ENCODE assay signal across 8 mouse cellular contexts in the genomic region with DNA sequence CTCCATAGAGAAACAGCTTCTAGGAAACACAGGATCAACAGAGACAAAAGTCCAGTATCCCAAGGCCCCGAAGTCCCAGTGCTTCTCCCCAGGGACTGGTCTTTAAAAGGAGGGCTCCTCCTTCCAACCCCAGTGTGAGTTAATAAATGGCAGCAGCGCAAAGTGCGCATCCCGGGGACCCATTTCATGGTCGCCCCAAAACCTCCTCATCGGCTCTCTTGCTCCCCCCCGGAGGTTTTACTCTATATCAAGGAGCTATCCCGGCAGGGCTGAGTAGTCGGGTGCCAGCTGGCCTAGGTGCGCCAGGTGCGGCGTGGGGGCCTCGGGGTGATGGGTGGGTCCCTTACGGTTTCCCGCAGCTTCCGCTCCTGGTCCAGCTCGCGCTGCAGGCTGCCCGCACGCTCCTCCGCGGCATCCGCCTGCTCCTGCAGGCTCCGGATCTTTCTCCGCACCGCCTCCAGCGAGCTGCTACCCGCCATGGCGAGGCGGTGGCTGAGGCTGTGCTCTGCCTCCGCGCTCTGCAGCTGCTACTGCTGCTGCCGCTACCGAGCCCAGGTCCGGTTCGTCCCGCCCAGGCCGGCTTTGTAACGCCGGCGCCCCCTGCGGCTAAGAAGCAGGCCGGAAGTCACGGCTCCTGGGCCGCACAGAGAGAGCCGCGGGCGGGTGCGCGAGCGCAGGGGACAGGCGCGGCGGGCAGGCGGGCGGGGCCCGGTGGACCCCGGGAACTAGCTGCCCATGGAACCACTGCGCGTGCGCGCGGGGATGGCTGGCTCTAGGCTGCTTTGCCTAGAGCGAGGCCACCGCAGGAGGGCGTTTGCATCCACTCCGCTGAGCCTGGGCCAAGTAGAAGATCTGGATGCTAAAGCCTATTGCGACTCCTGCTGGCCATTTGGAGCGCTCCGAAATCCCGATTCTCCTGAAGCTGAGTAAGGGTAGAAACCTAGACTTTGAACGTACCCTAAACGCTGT. TPM values are rescaled to one million over a fixed set of nuclear protein-coding genes. Genes with fewer than 3 reads are reported as not detected.
DNase-seq lines count a peak whose midpoint lies in the region; ATAC-seq and TF ChIP-seq lines count a peak whose summit lies in the region.

No protein-coding gene starts in this region.

- H3K9ac ChIP-seq in CH12.LX (ENCODE audit: insufficient read depth, low read depth), result peak overlapping the region; percentile 80
- H3K9ac ChIP-seq in forebrain, embryonic 11.5 days (ENCODE audit: low read length), result peak overlapping the region; percentile 90
- H3K9ac ChIP-seq in heart, postnatal 0 days (replicated peaks; ENCODE audit: low read depth, low read length), result peak overlapping the region; percentile 98
- H3K9ac ChIP-seq in liver, embryonic 16.5 days (ENCODE audit: low read depth, low read length), result peak overlapping the region; percentile 93
- peak overlapping the region; percentile 94 for H3K9ac ChIP-seq in neural tube, embryonic 13.5 days

- peak overlapping the region; percentile 73 to 92 (median 74) for H3K4me3 ChIP-seq in CH12.LX (replicated peaks in 1 of 3; ENCODE audit: low read depth in 2 of 3, low read length in 2 of 3, poor library complexity in 1 of 3)
- peak overlapping the region; percentile 84 for H3K4me3 ChIP-seq in forebrain, embryonic 11.5 days (ENCODE audit: low read depth, low read length)
- peak overlapping the region; percentile 80 for H3K4me3 ChIP-seq in heart, postnatal 0 days (ENCODE audit: low read depth, low read length)
- peak overlapping the region; percentile 76 for H3K4me3 ChIP-seq in liver, embryonic 16.5 days (ENCODE audit: low read depth, low read length)
- peak overlapping the region; percentile 87 for H3K4me3 ChIP-seq in neural tube, embryonic 13.5 days
- H3K4me3 ChIP-seq in testis, adult 2 months (ENCODE audit: control insufficient read depth, low read depth, low read length), result peak overlapping the region; percentile 90

- under 1% methylated on average over 73 of the region's 73 CpGs for WGBS in forebrain, embryonic 11.5 days
- under 1% methylated on average over 69 of the region's 73 CpGs for WGBS in heart, postnatal 0 days
- under 1% methylated on average over 73 of the region's 73 CpGs for WGBS in liver, embryonic 16.5 days (ENCODE audit: insufficient replicate concordance)
- under 1% methylated on average over 72 of the region's 73 CpGs for WGBS in neural tube, embryonic 13.5 days

- H3K36me3 ChIP-seq in CH12.LX (replicated peaks in 1 of 2; ENCODE audit: control insufficient read depth in 1 of 2, insufficient read depth in 1 of 2, low read length in 1 of 2), result peaks cover 0 to 18% of the 10 kb centered on the region in 2 experiments
- H3K36me3 ChIP-seq in forebrain, embryonic 11.5 days (ENCODE audit: control insufficient read depth, insufficient read depth, low read length), result no peaks in the 10 kb centered on the region; the same call in 1 of the 2 replicates
- H3K36me3 ChIP-seq in heart, postnatal 0 days (replicated peaks; ENCODE audit: control insufficient read depth, insufficient read depth, low read length), result peaks cover 47% of the 10 kb centered on the region
- H3K36me3 ChIP-seq in liver, embryonic 16.5 days (ENCODE audit: control insufficient read depth, insufficient read depth), result no peaks in the 10 kb centered on the region
- no peaks in the 10 kb centered on the region for H3K36me3 ChIP-seq in neural tube, embryonic 13.5 days
- no peaks in the 10 kb centered on the region for H3K36me3 ChIP-seq in testis, adult 2 months (ENCODE audit: control insufficient read depth, insufficient read depth, low read length)

- TF ChIP-seq POLR2A in CH12.LX (IDR thresholded peaks at IDR 0.05; ENCODE audit: low read depth, low read length), result peak; percentile 72
- TF ChIP-seq POLR2A in testis, adult 2 months (IDR thresholded peaks at IDR 0.05; ENCODE audit: control insufficient read depth, low read depth, low read length), result peak; percentile 51; the same call in 1 of the 2 replicates

- H3K79me2 ChIP-seq in CH12.LX (replicated peaks; ENCODE audit: control insufficient read depth, extremely low read depth, insufficient read depth, poor library complexity, severe bottlenecking), result peaks cover 2% of the 10 kb centered on the region; the same call in 1 of the 2 replicates

- H3K27me3 ChIP-seq in CH12.LX (replicated peaks), result no peaks in the 10 kb centered on the region
- peaks cover 13% of the 10 kb centered on the region for H3K27me3 ChIP-seq in forebrain, embryonic 11.5 days (ENCODE audit: control insufficient read depth, insufficient read depth, low read length)
- no peaks in the 10 kb centered on the region for H3K27me3 ChIP-seq in heart, postnatal 0 days (ENCODE audit: control insufficient read depth, insufficient read depth, low read length)
- peaks cover 41% of the 10 kb centered on the region for H3K27me3 ChIP-seq in liver, embryonic 16.5 days (ENCODE audit: control insufficient read depth, insufficient read depth, low read depth, low read length)
- H3K27me3 ChIP-seq in neural tube, embryonic 13.5 days, result peaks cover 38% of the 10 kb centered on the region
- H3K27me3 ChIP-seq in testis, adult 2 months (ENCODE audit: control insufficient read depth, insufficient read depth, low read length), result no peaks in the 10 kb centered on the region

- H3K4me2 ChIP-seq in CH12.LX (ENCODE audit: insufficient read depth, low read depth, poor library complexity, severe bottlenecking), result peak overlapping the region; percentile 92
- peak overlapping the region; percentile 78 for H3K4me2 ChIP-seq in forebrain, embryonic 11.5 days (ENCODE audit: low read depth, low read length, severe bottlenecking)
- H3K4me2 ChIP-seq in heart, postnatal 0 days (ENCODE audit: low read depth, low read length), result peak overlapping the region; percentile 77
- peak overlapping the region; percentile 74 for H3K4me2 ChIP-seq in liver, embryonic 16.5 days (ENCODE audit: low read depth, low read length)
- H3K4me2 ChIP-seq in neural tube, embryonic 13.5 days, result peak overlapping the region; percentile 75

- DNase-seq in CH12.LX (ENCODE audit: extremely low read depth), result peak; percentile 98
- DNase-seq in c-Kit-positive CD71-positive TER-119-negative erythroid progenitor cells, embryonic 14.5 days (ENCODE audit: low read depth), result peak; percentile 99
- peak; percentile 100 for DNase-seq in forebrain, embryonic 11.5 days (ENCODE audit: low spot score)
- peak; percentile 97 for DNase-seq in heart, postnatal 0 days (ENCODE audit: low spot score)
- peak; percentile 100 for DNase-seq in kidney, postnatal 4 days

- dilution Hi-C loops in CH12.LX (cut with MboI; ENCODE audit: extremely low pct_ligation_motif_present, extremely low pct_unique_long_range_greater_than_20kb, low sequenced_read_pairs), result no loop called here

- H3K4me1 ChIP-seq in CH12.LX (ENCODE audit: control insufficient read depth in 1 of 2, insufficient read depth in 2 of 2), result peaks cover 8 to 46% of the 10 kb centered on the region in 2 experiments; a peak in 3 of 4 replicates
- H3K4me1 ChIP-seq in forebrain, embryonic 11.5 days (replicated peaks; ENCODE audit: control insufficient read depth, insufficient read depth, low read length), result peaks cover 27% of the 10 kb centered on the region
- H3K4me1 ChIP-seq in heart, postnatal 0 days (ENCODE audit: control insufficient read depth, insufficient read depth), result peaks cover 33% of the 10 kb centered on the region
- H3K4me1 ChIP-seq in liver, embryonic 16.5 days (ENCODE audit: control insufficient read depth, low read depth, low read length), result peaks cover 44% of the 10 kb centered on the region
- peaks cover 66% of the 10 kb centered on the region for H3K4me1 ChIP-seq in neural tube, embryonic 13.5 days (replicated peaks)
- peaks cover 8% of the 10 kb centered on the region for H3K4me1 ChIP-seq in testis, adult 2 months (ENCODE audit: control insufficient read depth, insufficient read depth, low read length)

- in situ Hi-C loops in CH12.LX (cut with MboI; ENCODE audit: low pct_ligation_motif_present, low pct_unique_long_range_greater_than_20kb, low sequenced_read_pairs), result loop anchor here (5.0 to 10.0 kb wide), 4 partner anchors 41 to 221 kb away; no protein-coding TSS in a partner anchor

- H3K9me3 ChIP-seq in CH12.LX (replicated peaks; ENCODE audit: low read length), result no peaks in the 10 kb centered on the region
- no peaks in the 10 kb centered on the region for H3K9me3 ChIP-seq in forebrain, embryonic 11.5 days (ENCODE audit: control insufficient read depth, low read length)
- H3K9me3 ChIP-seq in heart, postnatal 0 days (replicated peaks; ENCODE audit: control insufficient read depth, low read length), result no peaks in the 10 kb centered on the region
- H3K9me3 ChIP-seq in liver, embryonic 16.5 days (replicated peaks; ENCODE audit: control insufficient read depth, low read length), result no peaks in the 10 kb centered on the region
- no peaks in the 10 kb centered on the region for H3K9me3 ChIP-seq in neural tube, embryonic 13.5 days

- peak overlapping the region; percentile 58 for H3K27ac ChIP-seq in CH12.LX (ENCODE audit: insufficient read depth, low read depth)
- H3K27ac ChIP-seq in forebrain, embryonic 11.5 days (ENCODE audit: low read depth, low read length), result peak overlapping the region; percentile 86
- peak overlapping the region; percentile 97 for H3K27ac ChIP-seq in heart, postnatal 0 days (ENCODE audit: low read depth)
- peak overlapping the region; percentile 92 for H3K27ac ChIP-seq in liver, embryonic 16.5 days (ENCODE audit: low read length)
- peak overlapping the region; percentile 98 for H3K27ac ChIP-seq in neural tube, embryonic 13.5 days (replicated peaks)
- H3K27ac ChIP-seq in testis, adult 2 months (ENCODE audit: control insufficient read depth, insufficient read depth, low read depth, low read length), result peak overlapping the region; percentile 61; the same call in 1 of the 2 replicates

- peak; percentile 95 for TF ChIP-seq RAD21 in CH12.LX (IDR thresholded peaks at IDR 0.05; ENCODE audit: low read depth, low read length)

- peak; percentile 86 to 98 for TF ChIP-seq CTCF in CH12.LX (conservative IDR thresholded peaks at IDR 0.05 in 1 of 2, IDR thresholded peaks at IDR 0.05 in 1 of 2; ENCODE audit: low read depth in 2 of 2, low read length in 2 of 2)
- TF ChIP-seq CTCF in heart, postnatal 0 days (IDR thresholded peaks at IDR 0.05; ENCODE audit: low read depth), result peak; percentile 93
- TF ChIP-seq CTCF in testis, adult 2 months (IDR thresholded peaks at IDR 0.05; ENCODE audit: control insufficient read depth, insufficient read depth, insufficient replicate concordance, low read depth, low read length), result peak; percentile 78

- no peak for TF ChIP-seq EP300 in CH12.LX (IDR thresholded peaks at IDR 0.05; ENCODE audit: low read length)
- 0 out of 2 replicates have a peak, but pooled peaks have one; percentile 39 for TF ChIP-seq EP300 in heart, postnatal 0 days (IDR thresholded peaks at IDR 0.05; ENCODE audit: low read depth)

- peak; percentile 96 for ATAC-seq in forebrain, embryonic 11.5 days (replicated peaks; ENCODE audit: low FRiP score)
- ATAC-seq in heart, postnatal 0 days (ENCODE audit: insufficient read depth, low read depth), result peak; percentile 70
- peak; percentile 94 for ATAC-seq in liver, embryonic 16.5 days (ENCODE audit: low read depth)
- peak; percentile 94 for ATAC-seq in neural tube, embryonic 13.5 days (ENCODE audit: low read depth)

RNA-seq across cellular contexts. Expression of a gene that starts 5.7 kb away (rescaled TPM):
- total RNA-seq in CH12.LX (2012; rRNA removed) (34.6 and 34.9 TPM in 2 replicates), CH12.LX (2014; rRNA removed) (63.1 and 67.2 TPM in 2 replicates)
- 178 and 213 TPM in 2 replicates for polyA plus RNA-seq in CH12.LX (2012; ENCODE audit: insufficient read length, low read depth)
- 320 TPM in 2 replicates for polyA plus RNA-seq in forebrain, embryonic 11.5 days (2014; fragmentation: Nextera tagmentation; extraction: Ambion mirVana)
- 3,473 and 3,533 TPM in 2 replicates for total RNA-seq in heart, postnatal 0 days (2014; rRNA removed; ENCODE audit: low replicate concordance)
- polyA plus RNA-seq in heart, postnatal 0 days (2015; fragmentation: Nextera tagmentation; extraction: Ambion mirVana), result 10,043 and 10,309 TPM in 2 replicates
- 122 and 145 TPM in 2 replicates for polyA plus RNA-seq in liver, embryonic 16.5 days (2015; fragmentation: Nextera tagmentation; extraction: Ambion mirVana)
- polyA plus RNA-seq in neural tube, embryonic 13.5 days (2015; fragmentation: Nextera tagmentation; extraction: Ambion mirVana), result 209 and 261 TPM in 2 replicates
- polyA plus RNA-seq in testis, adult 2 months (2012; rRNA removed), result 17.0 and 28.5 TPM in 2 replicates

Comparison
In these comparisons a context has a peak if more than half of its experiments do, and no peak if none do; other contexts are left out.
1. Peak in every context shown above with its lines: DNase-seq, ATAC-seq, H3K4me3 ChIP-seq and H3K27ac ChIP-seq.
2. RNA of a gene that starts 5.7 kb away (polyA plus RNA-seq): 10,043 to 10,309 TPM in heart, postnatal 0 days; 320 TPM in forebrain, embryonic 11.5 days, 209 to 261 TPM in neural tube, embryonic 13.5 days, 178 to 213 TPM in CH12.LX, 122 to 145 TPM in liver, embryonic 16.5 days and 17.0 to 28.5 TPM in testis, adult 2 months; every median in the first group is over 10 times any median in the second.